Mouse (Mus musculus) CD4-positive naive resting alpha-beta T cell, adult 76 days (primary cell): ENCODE results near the gene Svopl. TPM values are rescaled to one million over a fixed set of nuclear protein-coding genes. Genes with fewer than 3 reads are reported as not detected.

Experiments used
- total RNA-seq: library from RNA; stranded (reverse); gene quantifications from one replicate; pipeline ENCODE4 v1.2.4, GENCODE M21; 2023

Gene Svopl
- not detected for total RNA-seq

DNA sequence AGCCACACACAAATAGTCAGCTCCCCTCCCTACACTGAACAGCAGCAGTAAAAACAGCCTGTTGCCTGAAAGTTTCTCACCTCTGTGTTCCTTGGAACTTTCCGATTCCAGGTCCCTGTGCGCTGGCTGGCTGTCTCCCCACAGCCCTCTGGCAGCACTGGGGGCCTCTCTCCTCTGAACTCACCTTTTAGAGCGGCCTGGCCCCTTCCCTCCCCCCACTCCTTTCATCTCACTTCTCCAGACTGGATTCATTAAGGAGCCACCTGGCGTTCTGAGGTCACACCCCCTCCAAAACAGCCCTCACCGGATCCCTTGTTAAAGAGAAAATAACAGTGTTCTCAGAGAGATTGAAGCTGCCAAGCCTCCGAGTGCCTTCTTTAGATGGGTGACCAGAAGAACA lies at the start of gene Svopl:
Svopl (minus strand) TSS at position 159 of the 400 bp plus-strand sequence.

Other genes starting within 250 kb of the Svopl start
- gene Trim24, start 176.2 kb downstream of the Svopl start, total RNA-seq = 61.4 TPM
- gene Tmem213, start 62.3 kb upstream of the Svopl start, total RNA-seq = not detected
- 1.1 TPM for gene Atp6v0a4, start 77.6 kb upstream of the Svopl start, total RNA-seq
- gene D630045J12Rik, start 207.0 kb upstream of the Svopl start, total RNA-seq = 0.15 TPM